Mouse (Mus musculus) small intestine, adult 2 months (tissue): Measurements from ENCODE around the gene 4933407L21Rik.

ENCODE experiments used
- CTCF ChIP-seq: fragments of 200-500 bp; IDR thresholded peaks from 2 replicates; pipeline ENCODE4 v1.5.1; 2012; ENCODE audit warnings: low read depth, mild to moderate bottlenecking, control low read depth, inconsistent platforms, low read length, moderate library complexity, mixed read lengths; ENCODE audit not compliant: insufficient replicate concordance, insufficient read length; ENCODE audit errors: extremely low read depth
- POLR2A ChIP-seq: fragments of 200-500 bp; IDR thresholded peaks from 2 replicates; pipeline ENCODE4 v1.6.1; 2012; ENCODE audit warnings: low read depth, mild to moderate bottlenecking, control low read depth, inconsistent platforms, low read length, moderate library complexity

DNA sequence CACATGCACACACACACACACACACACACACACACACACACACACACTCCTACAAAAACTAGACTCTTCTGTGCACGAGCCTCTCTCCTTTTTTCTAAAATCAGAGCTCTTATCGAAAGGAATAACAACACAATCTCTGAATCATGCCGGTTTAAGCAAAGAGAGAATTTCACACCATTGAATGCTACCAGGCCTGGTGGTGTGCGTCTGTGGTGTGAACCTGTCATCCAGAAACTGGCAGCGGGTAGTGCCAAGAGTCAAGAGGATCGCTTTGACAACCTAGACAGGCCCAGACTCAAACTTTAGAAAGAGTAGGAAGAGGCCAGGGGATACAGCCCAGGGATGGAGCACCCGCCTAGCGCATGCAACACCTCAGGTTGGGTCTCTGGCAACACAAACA lies 14.0 kb downstream of the 4933407L21Rik start:
- no peak for TF ChIP-seq CTCF
- TF ChIP-seq POLR2A, result no peak
